Mouse (Mus musculus): ENCODE measurements around the gene Defb48. TPM values are rescaled to one million over a fixed set of nuclear protein-coding genes. Genes with fewer than 3 reads are reported as not detected.

Defb48 gene
- total RNA-seq (2022): not detected

DNA sequence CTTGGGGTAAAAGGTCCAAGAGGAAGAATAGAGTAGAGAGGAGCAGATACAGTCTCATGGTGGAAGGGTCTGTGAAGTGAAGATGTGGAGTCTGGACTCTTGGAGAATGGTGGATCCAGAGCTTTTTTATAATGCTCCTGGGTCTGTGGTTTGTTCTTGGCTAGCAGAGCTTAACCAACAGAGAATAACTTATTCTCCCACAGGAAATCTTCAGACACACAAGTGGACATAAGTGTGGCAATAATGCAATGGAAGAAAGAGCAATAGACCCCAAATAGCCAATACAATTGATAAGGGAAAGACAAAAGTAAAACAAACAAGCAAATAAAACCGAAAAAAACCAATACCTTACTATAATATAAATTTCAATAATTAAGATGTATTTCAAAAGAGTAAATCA, at the start of gene Defb48:
Defb48 (minus strand) TSS at position 101 of the 400 bp plus-strand sequence.
- no peak for DNase-seq (ENCODE audit: low spot score in 2 of 2)

GRCm38 (mm10) chr14:63020524-63021156, 36.3 kb upstream of the Defb48 start:
- DNase-seq (ENCODE audit: low spot score in 2 of 2): peak in 1 of 2 experiments; percentile 5

- DNase-seq (ENCODE audit: low spot score in 2 of 2): no peak
These were observed 30.4 kb upstream of the Defb48 start for GRCm38 (mm10) chr14:63014667-63015066.

DNA sequence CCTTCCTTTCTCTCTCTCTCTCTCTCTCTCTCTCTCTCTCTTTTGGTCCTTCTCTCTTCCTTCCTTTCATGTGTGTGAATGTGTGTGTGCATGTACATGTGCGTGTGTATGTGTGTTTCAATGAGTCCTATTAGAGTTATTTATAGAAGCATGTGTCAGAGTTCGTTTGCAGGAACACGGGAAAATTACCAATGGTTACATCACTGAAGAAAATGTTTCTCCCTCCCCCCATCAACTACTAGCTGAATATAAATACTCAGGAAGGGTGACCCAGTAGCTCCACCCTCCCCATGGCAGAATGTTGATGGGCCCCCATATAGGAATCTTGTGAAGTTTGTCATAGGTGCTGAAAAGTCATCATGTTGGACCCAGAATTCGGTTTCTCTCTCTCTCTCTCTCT, 28.8 kb upstream of the Defb48 start:
- no peak for DNase-seq (ENCODE audit: low spot score in 2 of 2)

- no peak for DNase-seq (ENCODE audit: low spot score in 2 of 2)
These were observed 27.2 kb upstream of the Defb48 start, which contains the start of gene Defb43 for GRCm38 (mm10) chr14:63011471-63011870. Gene Defb43 (plus strand): TSS chr14:63011771.

DNA sequence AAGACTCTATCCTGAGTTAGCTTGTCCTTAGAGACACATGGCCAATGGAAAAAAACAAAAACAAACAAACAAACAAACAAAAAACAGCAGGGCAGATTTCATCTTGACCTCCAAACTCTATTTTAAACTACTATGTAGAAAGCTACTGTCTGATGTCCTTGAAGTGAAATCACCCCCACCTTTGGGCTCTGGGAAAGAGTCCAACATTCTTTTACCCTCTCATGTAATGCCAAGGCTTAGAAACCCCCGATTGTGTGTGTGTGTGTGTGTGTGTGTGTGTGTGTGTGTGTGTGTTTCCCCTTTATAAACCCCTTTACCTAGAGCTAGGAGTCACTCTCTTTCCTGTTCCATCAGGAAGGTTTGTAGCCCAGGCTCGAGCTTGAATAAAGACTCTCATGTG, 18.3 kb upstream of the Defb48 start:
- no peak for DNase-seq (ENCODE audit: low spot score in 2 of 2)

GRCm38 (mm10) chr14:62998977-62999376, 14.7 kb upstream of the Defb48 start:
- DNase-seq (ENCODE audit: low spot score in 2 of 2): no peak

DNA sequence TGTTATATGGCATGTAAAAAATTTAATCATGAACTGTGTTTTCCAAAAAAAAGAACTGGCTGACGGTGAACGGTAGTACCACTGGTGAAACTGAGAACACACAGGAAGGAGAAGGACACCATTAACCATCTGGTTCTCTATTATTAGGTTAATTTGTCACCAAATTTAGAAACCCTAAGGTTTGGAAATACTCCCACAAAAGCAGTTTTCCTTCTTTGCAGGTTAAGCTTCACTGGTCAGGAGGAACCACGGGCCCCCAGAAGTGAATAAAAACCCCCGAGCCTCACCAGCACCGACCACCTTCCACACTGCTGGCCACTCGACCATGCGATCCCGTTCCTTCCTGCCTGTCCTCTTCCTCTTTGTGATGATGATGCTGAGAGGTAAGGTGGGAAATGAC, 13.5 kb upstream of the Defb48 start, which contains the start of gene Defb47:
Defb47 (plus strand) TSS at position 301 of the 400 bp plus-strand sequence.
- DNase-seq (ENCODE audit: low spot score in 2 of 2): no peak

DNA sequence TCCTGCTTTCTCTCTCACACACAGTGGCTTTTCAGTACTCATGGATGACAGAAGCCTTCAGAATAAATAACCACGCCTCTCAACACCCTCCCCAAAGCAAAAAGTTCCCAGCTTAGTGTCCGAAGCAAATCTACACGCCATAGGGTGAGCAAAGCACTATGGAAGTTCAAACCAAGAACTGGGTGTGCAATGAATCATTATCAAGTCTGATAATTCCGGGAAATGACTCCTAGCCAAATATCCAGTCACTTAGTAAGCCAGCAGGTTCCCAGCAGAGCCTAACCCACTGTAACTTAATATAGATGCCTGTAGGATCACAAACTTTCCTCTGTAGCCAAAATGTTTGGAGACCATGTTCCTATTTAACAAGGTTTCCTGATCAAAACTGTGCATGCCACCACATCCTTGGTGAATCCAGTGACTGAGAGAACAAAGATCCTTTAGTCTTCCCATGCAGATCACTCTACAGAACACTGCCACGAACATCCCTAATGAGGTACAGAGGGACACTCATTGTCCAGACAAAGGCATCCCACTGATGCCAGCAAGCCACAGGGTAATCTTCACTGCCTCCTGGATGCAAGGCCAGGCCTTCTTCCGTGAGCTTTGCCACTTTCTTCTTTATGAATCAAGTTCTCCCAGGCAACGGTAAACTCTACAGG, 7.7 kb upstream of the Defb48 start:
- no peak for DNase-seq (ENCODE audit: low spot score in 2 of 2)

GRCm38 (mm10) chr14:62991271-62991670, 7.0 kb upstream of the Defb48 start:
- no peak for DNase-seq (ENCODE audit: low spot score in 2 of 2)

GRCm38 (mm10) chr14:62979815-62980214, 4.5 kb downstream of the Defb48 start:
- DNase-seq (ENCODE audit: low spot score in 2 of 2): no peak

- peak; percentile 29 to 73 for DNase-seq (ENCODE audit: low spot score in 2 of 2)
These were observed 9.3 kb downstream of the Defb48 start for GRCm38 (mm10) chr14:62975046-62975445.

GRCm38 (mm10) chr14:62965811-62966520, 18.3 kb downstream of the Defb48 start:
- no peak for DNase-seq (ENCODE audit: low spot score in 2 of 2)

GRCm38 (mm10) chr14:62965342-62965741, 19.0 kb downstream of the Defb48 start:
- DNase-seq (ENCODE audit: low spot score in 2 of 2): no peak

DNA sequence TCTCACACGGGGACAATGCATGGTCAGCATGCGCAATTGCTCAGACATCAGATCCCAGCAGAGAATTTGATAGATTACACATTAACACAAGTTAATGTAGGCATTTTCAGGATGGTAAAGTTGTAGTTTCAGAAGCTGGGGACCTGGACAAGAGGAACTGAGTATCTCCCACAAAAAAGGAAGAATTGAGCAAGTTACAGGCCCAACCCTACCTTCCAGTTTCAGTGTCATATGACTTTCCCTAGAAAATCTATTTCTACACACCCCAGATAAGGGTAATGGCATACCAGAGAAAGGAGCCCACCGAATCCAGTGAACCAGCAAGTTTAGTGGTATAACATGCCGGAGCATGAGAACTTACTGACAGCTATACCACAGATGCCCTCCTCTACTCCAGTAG, 20.7 kb downstream of the Defb48 start:
- no peak for DNase-seq (ENCODE audit: low spot score in 2 of 2)

GRCm38 (mm10) chr14:62956091-62956490, 28.2 kb downstream of the Defb48 start:
- no peak for DNase-seq (ENCODE audit: low spot score in 2 of 2)

DNA sequence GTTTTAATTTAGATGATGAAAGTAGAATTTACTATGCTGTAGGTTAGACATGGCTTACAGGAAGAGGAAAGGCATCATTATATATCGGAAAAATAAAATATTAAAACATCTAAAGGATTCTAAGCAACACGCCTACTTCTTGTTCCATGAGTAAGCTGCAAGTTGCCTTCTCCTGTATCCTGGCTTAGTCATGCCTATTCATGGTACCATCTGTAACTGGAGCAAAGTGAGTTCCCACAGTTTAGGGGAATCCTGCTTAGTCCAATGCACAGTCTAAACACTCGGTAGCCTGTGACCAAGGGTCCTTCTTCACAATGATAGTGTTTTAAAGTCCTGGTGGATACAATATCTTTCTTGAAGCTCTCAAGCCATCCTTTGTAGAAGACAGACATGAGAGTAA, 37.5 kb downstream of the Defb48 start:
- no peak for DNase-seq (ENCODE audit: low spot score in 2 of 2)

DNA sequence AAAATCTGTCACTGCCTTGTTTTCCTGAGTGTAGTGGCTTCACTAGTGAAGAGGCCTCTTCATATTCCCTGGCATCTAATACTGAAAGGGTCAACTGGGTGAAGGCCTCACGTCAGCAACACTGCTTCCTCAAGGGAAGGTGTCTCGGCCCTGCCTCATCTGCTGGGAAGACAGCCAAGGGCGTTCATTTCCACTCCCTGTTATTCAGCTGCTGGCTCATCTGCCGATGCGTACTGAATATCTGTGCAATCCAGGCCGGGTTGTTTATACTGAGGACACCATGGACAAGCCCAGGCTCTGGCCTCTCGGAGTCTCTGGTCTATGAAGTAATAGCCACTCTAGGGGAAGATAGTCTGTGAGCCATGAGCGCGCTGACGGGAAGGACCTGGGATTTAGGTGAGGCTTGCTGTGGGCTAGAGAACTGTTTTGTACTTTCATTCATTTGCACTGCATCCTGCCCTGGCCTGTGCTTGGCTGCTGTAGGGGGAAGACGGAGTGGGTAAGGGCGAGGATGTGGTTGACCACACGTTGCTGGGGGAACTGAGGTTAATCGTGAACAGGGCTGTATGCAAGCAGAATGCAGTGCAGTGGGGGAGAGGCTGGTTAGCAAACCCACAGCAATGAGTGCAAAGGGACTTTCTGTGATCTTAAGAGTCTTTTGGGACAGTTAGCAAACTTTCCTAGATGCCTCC, 43.8 kb downstream of the Defb48 start:
- peak in 1 of 2 experiments; percentile 18 for DNase-seq (ENCODE audit: low spot score in 2 of 2)

- no peak for DNase-seq (ENCODE audit: low spot score in 2 of 2)
These were observed 44.9 kb downstream of the Defb48 start for GRCm38 (mm10) chr14:62939435-62939834.

- DNase-seq (ENCODE audit: low spot score in 2 of 2): no peak
These were observed 46.6 kb downstream of the Defb48 start for GRCm38 (mm10) chr14:62937675-62938074.

GRCm38 (mm10) chr14:62936631-62937380, 47.5 kb downstream of the Defb48 start:
- DNase-seq (ENCODE audit: low spot score in 2 of 2): no peak
